Mouse (Mus musculus) left cerebral cortex, adult 8-10 months (tissue): Measurements from ENCODE around the gene Tril. TPM values are rescaled to one million over a fixed set of nuclear protein-coding genes. Genes with fewer than 3 reads are reported as not detected.

ENCODE experiments used
- total RNA-seq, 4 experiments: library from RNA; stranded (reverse); gene quantifications; 2 replicates each; pipeline ENCODE4 v1.2.4; 2022

Gene Tril
- total RNA-seq, 4 experiments from 2014 or later: 31.0 to 37.3 (median 34.4) TPM

Other genes starting within 250 kb of the Tril start
- not detected for gene Cpvl, start 157.8 kb upstream of the Tril start, total RNA-seq
- gene Chn2, start 218.7 kb upstream of the Tril start, total RNA-seq: 10 to 100 TPM; 46.0 to 51.8 (median 47.8) TPM